Mouse (Mus musculus) Patski (cell line): ENCODE data around the gene Fam187b. TPM values are rescaled to one million over a fixed set of nuclear protein-coding genes. Genes with fewer than 3 reads are reported as not detected.

Source experiments
- ATAC-seq: fragments of 100-300 bp; one replicate; pipeline ENCODE4 v1.8.0; 2021
- CTCF ChIA-PET: fragments of 350-600 bp; sonication (Branson Sonifier 250); formaldehyde crosslinking; loops from one replicate; lab custom pipeline; 2022; ENCODE audit warnings: inconsistent platforms; lab: Charles Lee
- POLR2A ChIA-PET: fragments of 350-600 bp; sonication (Branson Sonifier 250); formaldehyde crosslinking; loops from one replicate; lab custom pipeline; 2022; ENCODE audit warnings: antibody characterized with exemption, inconsistent platforms; lab: Charles Lee
- DNase-seq: peaks from one replicate; pipeline ENCODE4 v3.0.0-alpha.2; 2011; ENCODE audit warnings: low read depth, low spot score
- H3K27me3 ChIP-seq: fragments of 371-371 bp; one replicate; pipeline ENCODE4 v1.5.1; 2021
- CTCF ChIP-seq: fragments of 100-300 bp; IDR thresholded peaks from one replicate; pipeline ENCODE4 v1.5.1; 2021
- in situ Hi-C: fragments of 300-500 bp; cut with MboI; formaldehyde crosslinking; loops from 3 replicates; pipeline ENCODE4 v1.11.1; 2018; ENCODE audit warnings: low pct_unique_long_range_greater_than_20kb, mixed read lengths
- polyA plus RNA-seq: library from polyadenylated mRNA; unstranded; gene quantifications from one replicate; pipeline ENCODE4 v1.2.3, GENCODE M21; 2021

The Fam187b gene
- polyA plus RNA-seq, 1 experiment from 2014 or later: 1.0 TPM

- no peak for TF ChIP-seq CTCF
- in situ Hi-C loops: no loop called here
- no peak for ATAC-seq
- POLR2A ChIA-PET: interaction anchor here (0.7 kb wide), 1 partner anchor 288 kb away, joined by 3 read pairs; the partner anchor contains the start of gene Haus5
- CTCF ChIA-PET: no interaction called here
- no peak for DNase-seq
- H3K27me3 ChIP-seq: no peaks in the 10 kb centered on the region
Observed at GRCm38 (mm10) chr7:30952441-30953265, 20.9 kb upstream of the Fam187b start.

GRCm38 (mm10) chr7:30953459-30953858 is 20.1 kb upstream of the Fam187b start:
- TF ChIP-seq CTCF: no peak
- DNase-seq (no peak), ATAC-seq (no peak)
- H3K27me3 ChIP-seq: no peaks in the 10 kb centered on the region
- POLR2A ChIA-PET: no interaction called here
- CTCF ChIA-PET: no interaction called here
- in situ Hi-C loops: no loop called here

GRCm38 (mm10) chr7:30954036-30954435 is 19.6 kb upstream of the Fam187b start:
- DNase-seq (no peak), ATAC-seq (no peak)
- no peak for TF ChIP-seq CTCF
- in situ Hi-C loops: no loop called here
- POLR2A ChIA-PET: no interaction called here
- CTCF ChIA-PET: no interaction called here
- H3K27me3 ChIP-seq: no peaks in the 10 kb centered on the region

GRCm38 (mm10) chr7:30954971-30955520 is 18.5 kb upstream of the Fam187b start:
- POLR2A ChIA-PET: no interaction called here
- no peaks in the 10 kb centered on the region for H3K27me3 ChIP-seq
- DNase-seq (no peak), ATAC-seq (no peak)
- in situ Hi-C loops: no loop called here
- CTCF ChIA-PET: interaction anchor here (0.8 to 1.2 kb wide), 2 partner anchors 25 to 111 kb away, joined by 3 read pairs; no protein-coding TSS in a partner anchor
- TF ChIP-seq CTCF: no peak

GRCm38 (mm10) chr7:30955584-30956356 is 17.8 kb upstream of the Fam187b start:
- CTCF ChIA-PET: interaction anchor here (0.6 to 1.2 kb wide), 3 partner anchors 8 to 112 kb away, joined by 3 read pairs; no protein-coding TSS in a partner anchor
- no peaks in the 10 kb centered on the region for H3K27me3 ChIP-seq

GRCm38 (mm10) chr7:30956357-30956751 is 17.2 kb upstream of the Fam187b start:
- H3K27me3 ChIP-seq: no peaks in the 10 kb centered on the region
- DNase-seq (no peak), ATAC-seq (peak; percentile 2)
- CTCF ChIA-PET: interaction anchor here (0.6 kb wide), 1 partner anchor 9 kb away, joined by 3 read pairs; no protein-coding TSS in a partner anchor
- POLR2A ChIA-PET: interaction anchor here (0.6 to 1.0 kb wide), 5 partner anchors 11 to 360 kb away, joined by 3 to 6 read pairs (median 4); partner anchors contain the start of gene Lsr
- no peak for TF ChIP-seq CTCF
- in situ Hi-C loops: no loop called here

More at GRCm38 (mm10) chr7:30955584-30956356, 17.8 kb upstream of the Fam187b start:
- ATAC-seq: peak; percentile 81
- POLR2A ChIA-PET: interaction anchor here (0.9 kb wide), 1 partner anchor 10 kb away, joined by 3 read pairs; no protein-coding TSS in a partner anchor
- no peak for TF ChIP-seq CTCF
- no peak for DNase-seq
- in situ Hi-C loops: no loop called here

GRCm38 (mm10) chr7:30956756-30957366 is 16.7 kb upstream of the Fam187b start, which contains the start of gene Usf2:
Gene Usf2 (minus strand): TSS chr7:30956803.
- DNase-seq (no peak), ATAC-seq (peak; percentile 42)
- CTCF ChIA-PET: no interaction called here
- no peaks in the 10 kb centered on the region for H3K27me3 ChIP-seq
- in situ Hi-C loops: no loop called here
- TF ChIP-seq CTCF: no peak
- POLR2A ChIA-PET: interaction anchor here (0.6 to 1.0 kb wide), 8 partner anchors 9 to 1933 kb away, joined by 3 to 6 read pairs (median 4); partner anchors contain the start of gene Lsr

- ChIA-PET CTCF (no interaction called here), POLR2A (interaction anchor here (0.6 to 1.0 kb wide), 5 partner anchors 8 to 1934 kb away, joined by 3 to 6 read pairs (median 3); no protein-coding TSS in a partner anchor)
- H3K27me3 ChIP-seq: no peaks in the 10 kb centered on the region
- no peak for TF ChIP-seq CTCF
- ATAC-seq (peak; percentile 19), DNase-seq (no peak)
- in situ Hi-C loops: no loop called here
Observed at GRCm38 (mm10) chr7:30957367-30957783, 16.2 kb upstream of the Fam187b start.

- in situ Hi-C loops: no loop called here
- no peak for TF ChIP-seq CTCF
- no peak for ATAC-seq
- no peak for DNase-seq
- H3K27me3 ChIP-seq: no peaks in the 10 kb centered on the region
- ChIA-PET POLR2A (no interaction called here), CTCF (no interaction called here)
Observed at GRCm38 (mm10) chr7:30958109-30958865, 15.3 kb upstream of the Fam187b start.
